Mouse (Mus musculus) spleen, adult 2 months (tissue): ENCODE data around the gene Chpf2.

Source experiments
- CTCF ChIP-seq: fragments of 200-500 bp; IDR thresholded peaks from 2 replicates; pipeline ENCODE4 v1.5.1; 2011; ENCODE audit warnings: mild to moderate bottlenecking, inconsistent platforms; ENCODE audit not compliant: insufficient read depth, insufficient read length, insufficient replicate concordance; ENCODE audit errors: extremely low read depth
- POLR2A ChIP-seq: fragments of 200-500 bp; IDR thresholded peaks from 2 replicates; pipeline ENCODE4 v1.6.1; 2011; ENCODE audit warnings: low read depth, low read length, inconsistent platforms

GRCm38 (mm10) chr5:24598570-24599006, 12.0 kb downstream of the Chpf2 start:
- no peak for TF ChIP-seq POLR2A
- TF ChIP-seq CTCF, result peak; percentile 40; the same call in 1 of the 2 replicates
